Mouse (Mus musculus) embryo, embryonic 9.5 days (tissue): ENCODE data around the gene Snx9.
A peak's percentile ranks its signal among the peaks of the same experiment; 100 is the strongest.

ENCODE experiments used
- DNase-seq: peaks from one replicate; pipeline ENCODE4 v3.0.0-alpha.2; 2017; ENCODE audit errors: extremely low spot score

Gene Snx9

GRCm38 (mm10) chr17:5841128-5841942 is at the start of gene Snx9:
TSS of gene Snx9 (plus strand) at chr17:5841329.
- DNase-seq = peak; percentile 82

GRCm38 (mm10) chr17:5792164-5792791 is 48.9 kb upstream of the Snx9 start:
- no peak for DNase-seq

- DNase-seq = no peak
Measured at GRCm38 (mm10) chr17:5793593-5793992, 47.5 kb upstream of the Snx9 start.

- DNase-seq = no peak
Measured at GRCm38 (mm10) chr17:5794276-5794675, 46.9 kb upstream of the Snx9 start.

GRCm38 (mm10) chr17:5795369-5795768 is 45.8 kb upstream of the Snx9 start:
- no peak for DNase-seq

- peak; percentile 73 for DNase-seq
Measured at GRCm38 (mm10) chr17:5795878-5796277, 45.3 kb upstream of the Snx9 start.

GRCm38 (mm10) chr17:5797124-5797760 is 43.9 kb upstream of the Snx9 start:
- DNase-seq = no peak

- DNase-seq = no peak
Measured at GRCm38 (mm10) chr17:5798221-5798801, 42.8 kb upstream of the Snx9 start.

GRCm38 (mm10) chr17:5798900-5799299 is 42.2 kb upstream of the Snx9 start:
- DNase-seq = no peak

GRCm38 (mm10) chr17:5799396-5800021 is 41.6 kb upstream of the Snx9 start:
- DNase-seq = no peak

- DNase-seq = no peak
Measured at GRCm38 (mm10) chr17:5800254-5800653, 40.9 kb upstream of the Snx9 start.

- no peak for DNase-seq
Measured at GRCm38 (mm10) chr17:5800824-5801560, 40.1 kb upstream of the Snx9 start.

- no peak for DNase-seq
Measured at GRCm38 (mm10) chr17:5801761-5802655, 39.1 kb upstream of the Snx9 start.

GRCm38 (mm10) chr17:5802656-5802955 is 38.5 kb upstream of the Snx9 start:
- DNase-seq = no peak

GRCm38 (mm10) chr17:5803229-5804012 is 37.7 kb upstream of the Snx9 start:
- DNase-seq = no peak

GRCm38 (mm10) chr17:5804370-5805150 is 36.6 kb upstream of the Snx9 start:
- DNase-seq = no peak

- DNase-seq = no peak
Measured at GRCm38 (mm10) chr17:5805151-5805834, 35.8 kb upstream of the Snx9 start.

GRCm38 (mm10) chr17:5805935-5806334 is 35.2 kb upstream of the Snx9 start:
- DNase-seq = no peak
